Mouse (Mus musculus): ENCODE measurements around the gene Gm7075. TPM values are rescaled to one million over a fixed set of nuclear protein-coding genes. Genes with fewer than 3 reads are reported as not detected.
"Not testable (repeated sequence)": the region's sequence is repeated elsewhere in the genome, so short reads cannot be mapped to it uniquely, and the experiment has no call there.

The Gm7075 gene
- polyA plus RNA-seq, 1 experiment from 2014 or later = not detected

DNA sequence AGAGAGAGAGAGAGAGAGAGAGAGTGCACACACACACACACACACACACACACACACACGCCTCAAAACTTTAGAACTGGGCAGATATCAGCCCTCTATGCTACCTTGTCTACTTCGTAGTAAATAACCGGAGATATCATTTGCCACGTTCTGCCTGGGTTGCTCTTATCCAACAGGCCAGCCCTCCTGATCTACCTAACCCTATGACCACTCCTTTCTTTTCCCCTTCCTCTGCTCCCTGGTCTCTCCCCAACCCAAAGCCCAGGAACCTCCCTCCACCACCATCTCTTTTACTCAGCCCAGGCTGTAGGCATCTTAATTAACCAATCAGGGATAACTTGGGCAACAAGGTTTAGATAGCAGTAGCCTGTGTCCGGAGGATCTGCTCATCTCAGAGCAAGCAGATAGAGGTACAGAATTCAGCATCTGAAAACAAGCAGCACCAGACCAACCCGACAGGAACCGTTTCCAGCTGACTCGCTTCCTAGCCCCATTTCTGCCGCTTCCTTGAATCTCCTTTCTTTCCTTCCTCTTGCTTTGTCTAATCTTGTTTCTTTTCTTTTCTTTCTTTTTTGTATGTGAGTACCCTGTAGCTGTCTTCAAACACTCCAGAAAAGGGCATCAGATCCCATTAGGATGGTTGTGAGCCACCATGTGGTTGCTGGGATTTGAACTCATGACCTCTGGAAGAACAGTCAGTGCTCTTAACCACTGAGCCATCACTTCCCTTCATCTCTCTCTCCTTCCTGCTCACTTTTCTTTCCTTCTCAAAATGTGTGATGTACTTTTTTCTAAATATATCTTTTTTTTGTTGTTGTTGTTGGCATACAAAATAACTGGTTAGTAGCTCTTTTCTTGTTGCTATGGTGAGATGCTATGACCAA, 2.2 kb upstream of the Gm7075 start:
- Histone ChIP-seq H3K4me1 (ENCODE audit: control insufficient read depth, insufficient read depth, low read length) (0 out of 2 replicates have a peak, but pooled peaks cover 3% of the 10 kb centered on the region), H3K4me2 (ENCODE audit: low read depth, low read length) (no peak overlapping the region), H3K9ac (ENCODE audit: low read length) (no peak overlapping the region), H3K27ac (ENCODE audit: low read length) (no peak overlapping the region), H3K9me3 (replicated peaks; ENCODE audit: control insufficient read depth, low read length) (no peaks in the 10 kb centered on the region), H3K36me3 (ENCODE audit: control insufficient read depth, insufficient read depth) (no peaks in the 10 kb centered on the region), H3K27me3 (ENCODE audit: control insufficient read depth, insufficient read depth, low read length) (no peaks in the 10 kb centered on the region), H3K4me3 (ENCODE audit: low read length) (no peak overlapping the region)
- 80% methylated on average over 9 of the region's 9 CpGs for WGBS
- no peak for ATAC-seq (replicated peaks; ENCODE audit: extremely low read depth, insufficient read depth, low FRiP score)

GRCm38 (mm10) chr10:63422736-63422992, 1.1 kb upstream of the Gm7075 start:
- 82% methylated on average over 5 of the region's 5 CpGs for WGBS
- Histone ChIP-seq H3K4me1 (ENCODE audit: control insufficient read depth, insufficient read depth, low read length) (no peaks in the 10 kb centered on the region), H3K9me3 (replicated peaks; ENCODE audit: control insufficient read depth, low read length) (no peaks in the 10 kb centered on the region), H3K4me2 (ENCODE audit: low read depth, low read length) (no peak overlapping the region), H3K27ac (ENCODE audit: low read length) (no peak overlapping the region), H3K9ac (ENCODE audit: low read length) (no peak overlapping the region), H3K27me3 (ENCODE audit: control insufficient read depth, insufficient read depth, low read length) (no peaks in the 10 kb centered on the region), H3K36me3 (ENCODE audit: control insufficient read depth, insufficient read depth) (no peaks in the 10 kb centered on the region), H3K4me3 (ENCODE audit: low read length) (no peak overlapping the region)
- no peak for ATAC-seq (replicated peaks; ENCODE audit: extremely low read depth, insufficient read depth, low FRiP score)

DNA sequence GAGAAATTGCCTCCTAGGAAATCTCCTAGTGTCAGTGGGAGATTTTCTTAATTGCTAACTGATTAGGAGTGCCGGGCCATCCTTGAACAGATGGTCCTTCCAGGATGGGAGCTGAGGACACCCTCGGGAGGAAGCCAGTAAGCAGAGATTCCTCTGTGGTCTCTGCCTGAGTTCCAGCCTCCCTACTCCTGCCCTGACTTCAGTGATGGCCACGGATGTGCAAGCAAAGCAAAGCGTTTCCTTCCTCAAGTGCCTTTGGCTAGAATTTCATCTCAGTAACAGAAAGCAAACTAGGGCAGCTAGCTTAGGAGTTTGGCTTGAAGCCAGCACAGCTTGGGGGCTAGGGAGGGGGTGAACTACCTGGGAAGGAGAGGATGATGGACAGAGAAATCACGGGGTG, 4.5 kb downstream of the Gm7075 start:
- whole genome bisulfite sequencing = 33% methylated on average over 5 of the region's 5 CpGs
- H3K36me3 ChIP-seq (ENCODE audit: control insufficient read depth, insufficient read depth) = no peaks in the 10 kb centered on the region
- ATAC-seq (replicated peaks; ENCODE audit: extremely low read depth, insufficient read depth, low FRiP score) = no peak
- H3K9me3 ChIP-seq (replicated peaks; ENCODE audit: control insufficient read depth, low read length) = no peaks in the 10 kb centered on the region
- H3K4me1 ChIP-seq (ENCODE audit: control insufficient read depth, insufficient read depth, low read length) = no peaks in the 10 kb centered on the region
- no peak overlapping the region for H3K27ac ChIP-seq (ENCODE audit: low read length)
- H3K4me3 ChIP-seq (ENCODE audit: low read length) = no peak overlapping the region
- no peak overlapping the region for H3K4me2 ChIP-seq (ENCODE audit: low read depth, low read length)
- H3K27me3 ChIP-seq (ENCODE audit: control insufficient read depth, insufficient read depth, low read length) = no peaks in the 10 kb centered on the region
- H3K9ac ChIP-seq (ENCODE audit: low read length) = no peak overlapping the region

- no peaks in the 10 kb centered on the region for H3K4me1 ChIP-seq (ENCODE audit: control insufficient read depth, insufficient read depth, low read length)
- H3K9ac ChIP-seq (ENCODE audit: low read length) = no peak overlapping the region
- H3K9me3 ChIP-seq (replicated peaks; ENCODE audit: control insufficient read depth, low read length) = no peaks in the 10 kb centered on the region
- WGBS = 47% methylated on average over 7 of the region's 7 CpGs
- peak overlapping the region; percentile 16 for H3K4me3 ChIP-seq (ENCODE audit: low read length)
- no peak overlapping the region for H3K27ac ChIP-seq (ENCODE audit: low read length)
- H3K36me3 ChIP-seq (ENCODE audit: control insufficient read depth, insufficient read depth) = no peaks in the 10 kb centered on the region
- ATAC-seq (replicated peaks; ENCODE audit: extremely low read depth, insufficient read depth, low FRiP score) = no peak
- H3K27me3 ChIP-seq (ENCODE audit: control insufficient read depth, insufficient read depth, low read length) = no peaks in the 10 kb centered on the region
- H3K4me2 ChIP-seq (ENCODE audit: low read depth, low read length) = peak overlapping the region; percentile 29; the same call in 1 of the 2 replicates
Measured at GRCm38 (mm10) chr10:63415850-63416249, 5.7 kb downstream of the Gm7075 start.

DNA sequence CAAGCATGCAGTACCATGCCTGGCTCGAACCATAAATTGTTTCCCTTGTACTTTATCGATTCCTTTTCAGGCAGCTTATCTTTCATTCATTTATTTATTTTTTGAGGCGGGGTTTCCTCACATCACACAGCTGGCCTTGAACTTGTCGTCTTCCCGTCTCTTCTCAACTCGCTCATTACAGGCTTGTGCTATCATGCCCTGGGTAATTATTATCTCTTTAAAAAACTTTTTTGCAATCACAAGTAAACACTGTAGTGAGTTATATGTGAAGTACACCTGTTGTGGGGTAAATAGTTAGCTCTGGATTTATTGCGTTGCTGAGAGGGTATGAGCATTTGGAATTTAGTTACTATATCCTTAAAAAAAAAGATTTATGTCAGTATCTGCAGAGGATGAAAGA, 6.3 kb downstream of the Gm7075 start:
- Histone ChIP-seq H3K4me3 (ENCODE audit: low read length) (no peak overlapping the region), H3K36me3 (ENCODE audit: control insufficient read depth, insufficient read depth) (no peaks in the 10 kb centered on the region), H3K27me3 (ENCODE audit: control insufficient read depth, insufficient read depth, low read length) (no peaks in the 10 kb centered on the region), H3K9me3 (replicated peaks; ENCODE audit: control insufficient read depth, low read length) (no peaks in the 10 kb centered on the region), H3K4me1 (ENCODE audit: control insufficient read depth, insufficient read depth, low read length) (no peaks in the 10 kb centered on the region), H3K9ac (ENCODE audit: low read length) (no peak overlapping the region), H3K4me2 (ENCODE audit: low read depth, low read length) (no peak overlapping the region), H3K27ac (ENCODE audit: low read length) (no peak overlapping the region)
- no peak for ATAC-seq (replicated peaks; ENCODE audit: extremely low read depth, insufficient read depth, low FRiP score)
- 65% methylated on average over 7 of the region's 7 CpGs for WGBS

GRCm38 (mm10) chr10:63412756-63413155, 8.8 kb downstream of the Gm7075 start:
- no peak for ATAC-seq (replicated peaks; ENCODE audit: extremely low read depth, insufficient read depth, low FRiP score)
- H3K4me1 ChIP-seq (ENCODE audit: control insufficient read depth, insufficient read depth, low read length) = no peaks in the 10 kb centered on the region
- 84% methylated on average over 17 of the region's 17 CpGs for WGBS
- H3K9ac ChIP-seq (ENCODE audit: low read length) = no peak overlapping the region
- no peaks in the 10 kb centered on the region for H3K36me3 ChIP-seq (ENCODE audit: control insufficient read depth, insufficient read depth)
- no peaks in the 10 kb centered on the region for H3K9me3 ChIP-seq (replicated peaks; ENCODE audit: control insufficient read depth, low read length)
- H3K27me3 ChIP-seq (ENCODE audit: control insufficient read depth, insufficient read depth, low read length) = no peaks in the 10 kb centered on the region
- H3K4me2 ChIP-seq (ENCODE audit: low read depth, low read length) = no peak overlapping the region
- no peak overlapping the region for H3K4me3 ChIP-seq (ENCODE audit: low read length)
- H3K27ac ChIP-seq (ENCODE audit: low read length) = no peak overlapping the region

- H3K4me1 ChIP-seq (ENCODE audit: control insufficient read depth, insufficient read depth, low read length); H3K27me3 ChIP-seq (ENCODE audit: control insufficient read depth, insufficient read depth, low read length); H3K4me3 ChIP-seq (ENCODE audit: low read length); H3K4me2 ChIP-seq (ENCODE audit: low read depth, low read length); H3K9me3 ChIP-seq (replicated peaks; ENCODE audit: control insufficient read depth, low read length); H3K27ac ChIP-seq (ENCODE audit: low read length); H3K9ac ChIP-seq (ENCODE audit: low read length); ATAC-seq (replicated peaks; ENCODE audit: extremely low read depth, insufficient read depth, low FRiP score); H3K36me3 ChIP-seq (ENCODE audit: control insufficient read depth, insufficient read depth): not testable (repeated sequence)
- 80% methylated on average over 6 of the region's 7 CpGs for WGBS
Measured at GRCm38 (mm10) chr10:63411674-63412073, 9.9 kb downstream of the Gm7075 start.

- no peak overlapping the region for H3K4me2 ChIP-seq (ENCODE audit: low read depth, low read length)
- no peaks in the 10 kb centered on the region for H3K36me3 ChIP-seq (ENCODE audit: control insufficient read depth, insufficient read depth)
- WGBS = 71% methylated on average over 16 of the region's 16 CpGs
- H3K27me3 ChIP-seq (ENCODE audit: control insufficient read depth, insufficient read depth, low read length) = no peaks in the 10 kb centered on the region
- no peaks in the 10 kb centered on the region for H3K4me1 ChIP-seq (ENCODE audit: control insufficient read depth, insufficient read depth, low read length)
- H3K9me3 ChIP-seq (replicated peaks; ENCODE audit: control insufficient read depth, low read length) = no peaks in the 10 kb centered on the region
- H3K4me3 ChIP-seq (ENCODE audit: low read length) = no peak overlapping the region
- H3K27ac ChIP-seq (ENCODE audit: low read length) = no peak overlapping the region
- no peak for ATAC-seq (replicated peaks; ENCODE audit: extremely low read depth, insufficient read depth, low FRiP score)
- no peak overlapping the region for H3K9ac ChIP-seq (ENCODE audit: low read length)
Measured at GRCm38 (mm10) chr10:63410162-63410956, 11.2 kb downstream of the Gm7075 start.

DNA sequence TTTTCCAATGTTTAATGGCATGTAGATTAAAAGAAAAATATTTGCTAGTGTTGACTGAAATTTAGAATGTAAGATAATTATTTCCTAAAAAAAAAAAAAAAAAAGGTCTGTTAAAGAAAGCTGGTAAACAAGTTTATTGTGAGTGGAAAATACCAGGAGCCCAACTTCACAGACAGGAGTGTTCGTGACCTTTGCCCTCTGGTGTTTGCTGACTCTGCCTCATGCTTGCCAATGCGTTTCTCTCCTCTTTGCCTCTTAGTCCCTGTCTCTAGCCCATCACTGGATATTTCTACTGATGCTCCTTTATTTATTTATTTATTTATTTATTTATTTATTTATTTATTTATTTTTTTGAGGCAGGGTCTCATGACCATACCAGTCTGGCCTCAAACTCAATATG, 18.0 kb downstream of the Gm7075 start:
- 85% methylated on average over 2 of the region's 2 CpGs for WGBS
- Histone ChIP-seq H3K27ac (ENCODE audit: low read length) (no peak overlapping the region), H3K4me1 (ENCODE audit: control insufficient read depth, insufficient read depth, low read length) (no peaks in the 10 kb centered on the region), H3K4me2 (ENCODE audit: low read depth, low read length) (no peak overlapping the region), H3K27me3 (ENCODE audit: control insufficient read depth, insufficient read depth, low read length) (no peaks in the 10 kb centered on the region), H3K4me3 (ENCODE audit: low read length) (no peak overlapping the region), H3K9me3 (replicated peaks; ENCODE audit: control insufficient read depth, low read length) (no peaks in the 10 kb centered on the region), H3K9ac (ENCODE audit: low read length) (no peak overlapping the region), H3K36me3 (ENCODE audit: control insufficient read depth, insufficient read depth) (peaks cover 2% of the 10 kb centered on the region; the same call in 1 of the 2 replicates)
- no peak for ATAC-seq (replicated peaks; ENCODE audit: extremely low read depth, insufficient read depth, low FRiP score)

Measured in heart, embryonic 16.5 days (tissue).